8 mouse cellular contexts compared by ENCODE assay signal in genomic region chr3:104992709-104993388, GRCm38 (mm10). TPM values are rescaled to one million over a fixed set of nuclear protein-coding genes. Genes with fewer than 3 reads are reported as not detected.
A peak's percentile ranks its signal among the peaks of the same experiment; 100 is the strongest.
DNase-seq lines count a peak whose midpoint lies in the region; ATAC-seq and TF ChIP-seq lines count a peak whose summit lies in the region.

No protein-coding gene starts in this region.

- WGBS in hindbrain, embryonic 11.5 days, result 14% methylated on average over 23 of the region's 23 CpGs
- 9% methylated on average over 23 of the region's 23 CpGs for WGBS in lung, postnatal 0 days

- TF ChIP-seq EP300 in lung, postnatal 0 days (IDR thresholded peaks at IDR 0.05), result peak; percentile 46; the same call in 1 of the 2 replicates

- no peak overlapping the region for H3K4me3 ChIP-seq in hindbrain, embryonic 11.5 days (ENCODE audit: low read depth, low read length)
- H3K4me3 ChIP-seq in lung, postnatal 0 days (ENCODE audit: low read depth, low read length), result no peak overlapping the region

- DNase-seq in NIH3T3 (ENCODE audit: low read depth), result peak; percentile 96
- peak; percentile 96 to 97 for DNase-seq in cerebellum, postnatal 10 days
- peak; percentile 79 to 87 for DNase-seq in frontal cortex, postnatal 10 days (ENCODE audit: low spot score in 2 of 2)
- DNase-seq in hindbrain, embryonic 11.5 days (ENCODE audit: low spot score), result peak; percentile 92
- DNase-seq in layer of hippocampus, adult 9-11 months, result peak; percentile 92
- DNase-seq in lung, postnatal 0 days (ENCODE audit: low spot score), result peak; percentile 94
- DNase-seq in ovary, postnatal 10 days (ENCODE audit: low spot score), result peak; percentile 75
- DNase-seq in thymus, postnatal 0 days (ENCODE audit: low spot score), result peak; percentile 88

- peak; percentile 81 for ATAC-seq in hindbrain, embryonic 11.5 days (ENCODE audit: low FRiP score)
- ATAC-seq in lung, postnatal 0 days, result peak; percentile 83

- H3K4me2 ChIP-seq in hindbrain, embryonic 11.5 days (replicated peaks; ENCODE audit: low read depth, low read length), result no peak overlapping the region
- H3K4me2 ChIP-seq in lung, postnatal 0 days (replicated peaks; ENCODE audit: low read depth, low read length), result 0 out of 2 replicates have a peak overlapping the region, but pooled peaks have one; percentile 11

- H3K4me1 ChIP-seq in hindbrain, embryonic 11.5 days (replicated peaks; ENCODE audit: control insufficient read depth, insufficient read depth, low read length), result no peaks in the 10 kb centered on the region
- H3K4me1 ChIP-seq in lung, postnatal 0 days (ENCODE audit: insufficient read depth, low read depth, low read length), result peaks cover 20% of the 10 kb centered on the region; the same call in 1 of the 2 replicates

- no peak overlapping the region for H3K9ac ChIP-seq in hindbrain, embryonic 11.5 days (ENCODE audit: low read depth, low read length)
- no peak overlapping the region for H3K9ac ChIP-seq in lung, postnatal 0 days (replicated peaks; ENCODE audit: low read depth)

- no peaks in the 10 kb centered on the region for H3K9me3 ChIP-seq in hindbrain, embryonic 11.5 days (ENCODE audit: control insufficient read depth, low read length)
- no peaks in the 10 kb centered on the region for H3K9me3 ChIP-seq in lung, postnatal 0 days (ENCODE audit: low read length)

- no peaks in the 10 kb centered on the region for H3K36me3 ChIP-seq in hindbrain, embryonic 11.5 days (ENCODE audit: control insufficient read depth, insufficient read depth, low read length)
- H3K36me3 ChIP-seq in lung, postnatal 0 days (ENCODE audit: insufficient read depth, low read length), result no peaks in the 10 kb centered on the region

- H3K27ac ChIP-seq in hindbrain, embryonic 11.5 days (ENCODE audit: low read depth, low read length), result no peak overlapping the region
- H3K27ac ChIP-seq in lung, postnatal 0 days (ENCODE audit: low read length), result peak overlapping the region; percentile 29

- peak; percentile 99 for TF ChIP-seq CTCF in lung, postnatal 0 days (IDR thresholded peaks at IDR 0.05)

- H3K27me3 ChIP-seq in hindbrain, embryonic 11.5 days (ENCODE audit: control insufficient read depth, insufficient read depth, low read length), result no peaks in the 10 kb centered on the region
- H3K27me3 ChIP-seq in lung, postnatal 0 days (replicated peaks; ENCODE audit: insufficient read depth, low read length), result no peaks in the 10 kb centered on the region

RNA-seq across cellular contexts. Expression of gene Wnt2b, which starts 31.1 kb away (rescaled TPM):
- polyA plus RNA-seq in hindbrain, embryonic 11.5 days (2014; fragmentation: Nextera tagmentation; extraction: Ambion mirVana), result 1.8 and 2.1 TPM in 2 replicates
- polyA plus RNA-seq in lung, postnatal 0 days (2015; fragmentation: Nextera tagmentation; extraction: Ambion mirVana), result 0.44 and 0.88 TPM in 2 replicates
- polyA plus RNA-seq in thymus, postnatal 0 days (2015; fragmentation: Nextera tagmentation; extraction: Ambion mirVana), result 0.13 and 0.24 TPM in 2 replicates
